Mouse (Mus musculus) cerebellum, adult 18-20 months (tissue): ENCODE results near the gene Mfap3.
"Not testable (repeated sequence)": the region's sequence is repeated elsewhere in the genome, so short reads cannot be mapped to it uniquely, and the experiment has no call there.

Experiments
- DNase-seq, 2 experiments: peaks; one replicate each; pipeline ENCODE4 v3.0.0; 2021

The Mfap3 gene

GRCm38 (mm10) chr11:57531300-57531950 is 13.0 kb downstream of the Mfap3 start:
- no peak for DNase-seq

DNA sequence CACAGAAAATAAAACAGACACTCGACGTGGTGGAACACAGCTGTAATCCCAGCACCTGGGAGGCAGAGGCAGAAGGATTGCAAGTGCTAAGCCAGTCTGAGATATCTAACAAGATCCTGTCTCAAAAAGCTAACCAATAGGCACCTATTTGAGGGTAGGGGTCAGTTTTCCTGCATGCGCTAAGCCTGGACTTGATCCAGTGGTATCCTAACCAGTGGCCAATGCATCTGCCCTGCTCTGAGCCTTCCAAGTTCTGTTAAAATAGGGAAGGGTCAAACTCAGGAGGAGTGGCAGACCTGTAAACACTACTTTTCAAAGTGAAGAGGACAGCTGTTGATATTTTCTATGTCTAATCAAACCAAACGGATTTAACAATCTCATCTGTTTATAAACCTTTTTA is 13.8 kb downstream of the Mfap3 start:
- DNase-seq: no peak

- no peak for DNase-seq
Measured at GRCm38 (mm10) chr11:57535912-57536311, 17.4 kb downstream of the Mfap3 start.

- DNase-seq: no peak
Measured at GRCm38 (mm10) chr11:57539841-57540418, 21.5 kb downstream of the Mfap3 start.

DNA sequence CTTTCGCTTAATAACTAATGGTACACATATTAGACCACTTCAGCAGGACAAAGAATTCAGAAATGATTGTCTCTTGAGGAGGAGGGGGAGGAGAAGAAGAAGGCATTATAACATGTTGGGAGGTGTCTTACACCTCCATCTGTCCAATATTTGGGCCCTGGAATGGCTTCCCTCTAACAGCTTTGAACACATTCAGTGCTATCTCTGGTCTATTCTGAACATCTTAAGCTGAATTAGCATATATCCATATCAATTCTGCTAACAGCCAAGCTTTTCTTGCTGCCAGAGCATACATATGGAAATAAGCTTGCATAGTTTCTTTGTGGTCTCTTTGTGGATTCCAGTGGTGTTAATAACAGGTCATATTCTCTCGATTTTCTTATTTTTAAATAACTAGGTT is 22.2 kb downstream of the Mfap3 start:
- no peak for DNase-seq

DNA sequence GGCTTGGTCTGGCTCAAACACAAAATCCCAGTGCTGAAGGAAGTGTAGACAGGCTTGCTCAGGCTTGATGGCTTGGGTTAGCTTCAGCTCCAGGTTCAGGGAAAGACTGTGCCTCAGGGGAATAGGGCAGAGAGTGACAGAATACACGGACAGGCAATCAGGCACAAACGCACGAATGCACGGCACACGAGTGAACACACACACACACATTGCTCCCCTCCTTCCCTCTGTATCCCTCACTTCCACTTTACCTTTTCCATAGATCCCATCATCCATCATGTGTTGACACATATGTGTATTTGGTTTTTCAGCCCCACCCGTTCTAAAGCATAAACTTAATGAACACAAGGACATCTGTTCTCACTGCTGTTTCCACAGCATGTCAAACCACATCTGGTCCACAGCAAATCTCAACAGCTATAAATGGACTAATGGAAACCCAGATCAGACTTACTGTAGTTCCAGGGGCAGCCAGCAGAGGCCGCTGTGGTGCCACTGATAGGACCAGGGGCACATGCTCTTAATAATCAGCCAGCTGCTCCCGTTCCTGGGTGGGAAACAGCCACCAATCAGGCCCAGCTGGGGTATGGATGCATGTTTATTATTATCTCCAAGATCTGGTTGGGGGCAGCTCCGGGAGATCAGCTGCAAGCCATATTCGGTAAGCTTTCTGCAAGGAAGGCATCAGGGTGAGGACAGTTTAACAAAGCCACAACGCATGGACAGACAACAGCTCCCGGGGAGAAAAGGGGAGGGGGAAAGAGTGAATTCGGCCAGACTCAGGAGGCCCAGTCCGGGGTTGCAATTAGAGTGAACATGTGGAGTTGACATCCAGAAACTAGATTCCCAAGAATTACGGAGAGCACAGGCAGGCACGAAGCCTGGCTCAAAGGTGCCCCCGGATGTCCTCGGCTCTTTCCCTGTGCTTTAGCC is 30.4 kb downstream of the Mfap3 start:
- DNase-seq: peak; percentile 61 to 82

DNA sequence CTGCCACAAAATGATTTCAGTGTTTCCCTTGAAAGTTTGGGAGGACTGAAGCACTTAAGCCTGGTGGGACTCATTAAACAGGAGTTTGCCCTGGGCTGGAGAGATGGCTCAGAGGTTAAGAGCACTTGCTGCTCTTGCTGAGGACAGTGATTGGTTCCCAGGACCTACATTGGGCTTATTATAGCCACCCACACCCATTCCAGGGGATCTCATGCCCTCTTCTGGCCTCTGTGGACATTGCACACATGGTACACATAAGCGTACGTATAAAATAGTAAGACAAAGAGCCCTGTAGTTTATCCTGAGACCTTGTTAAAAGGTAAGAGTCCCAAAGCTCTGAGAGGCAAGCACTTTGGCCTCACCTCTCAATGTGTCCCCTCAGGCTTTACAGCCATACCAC is 31.8 kb downstream of the Mfap3 start:
- no peak for DNase-seq

DNA sequence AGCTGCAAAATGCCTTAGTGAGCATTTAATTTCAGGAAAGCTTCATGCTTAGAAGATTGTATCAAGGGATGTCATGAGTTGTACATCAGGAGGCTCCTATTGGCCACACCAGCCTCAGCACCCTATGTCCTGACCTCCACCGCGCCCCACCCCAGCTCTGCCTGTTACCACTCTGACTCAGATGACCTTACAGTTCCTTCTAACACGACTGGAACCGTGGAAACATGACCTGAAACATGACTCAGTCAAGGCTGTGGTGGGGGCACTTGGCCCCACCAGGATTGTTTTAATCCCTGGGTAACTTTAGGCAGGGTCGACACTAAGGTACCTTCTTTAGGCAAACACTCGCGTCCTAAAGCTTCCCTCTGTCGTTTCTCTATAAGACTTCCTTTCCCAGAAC is 32.6 kb downstream of the Mfap3 start:
- no peak for DNase-seq

GRCm38 (mm10) chr11:57553015-57553780 is 34.7 kb downstream of the Mfap3 start:
- no peak for DNase-seq

GRCm38 (mm10) chr11:57557936-57558335 is 39.5 kb downstream of the Mfap3 start:
- not testable (repeated sequence) for DNase-seq

DNA sequence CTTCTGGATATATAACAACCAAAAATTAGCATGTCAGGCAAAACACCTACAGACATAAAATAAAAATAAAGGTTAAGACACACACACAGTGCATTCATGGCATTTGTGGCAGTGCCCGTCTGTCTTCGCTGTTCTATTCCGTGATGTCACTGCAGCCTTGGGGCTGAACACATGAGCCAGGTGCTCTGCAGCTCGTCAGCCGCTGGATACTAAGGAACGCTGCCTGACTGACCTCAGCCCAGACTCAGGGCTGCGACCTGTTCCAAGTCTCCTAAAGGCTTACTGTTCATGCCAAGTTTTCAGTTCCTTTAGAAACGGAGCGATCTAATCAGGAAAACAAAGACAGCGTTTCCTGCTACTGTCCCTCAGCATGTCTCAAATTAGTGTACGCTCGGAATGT is 46.1 kb downstream of the Mfap3 start:
- no peak for DNase-seq

- DNase-seq: no peak
Measured at GRCm38 (mm10) chr11:57566091-57567035, 47.9 kb downstream of the Mfap3 start.

GRCm38 (mm10) chr11:57568950-57569490 is 50.6 kb downstream of the Mfap3 start:
- DNase-seq: no peak

GRCm38 (mm10) chr11:57571035-57571434 is 52.6 kb downstream of the Mfap3 start:
- no peak for DNase-seq

- DNase-seq: no peak
Measured at GRCm38 (mm10) chr11:57573686-57574274, 55.3 kb downstream of the Mfap3 start.

- peak; percentile 50 to 55 for DNase-seq
Measured at GRCm38 (mm10) chr11:57576871-57577515, 58.5 kb downstream of the Mfap3 start.

DNA sequence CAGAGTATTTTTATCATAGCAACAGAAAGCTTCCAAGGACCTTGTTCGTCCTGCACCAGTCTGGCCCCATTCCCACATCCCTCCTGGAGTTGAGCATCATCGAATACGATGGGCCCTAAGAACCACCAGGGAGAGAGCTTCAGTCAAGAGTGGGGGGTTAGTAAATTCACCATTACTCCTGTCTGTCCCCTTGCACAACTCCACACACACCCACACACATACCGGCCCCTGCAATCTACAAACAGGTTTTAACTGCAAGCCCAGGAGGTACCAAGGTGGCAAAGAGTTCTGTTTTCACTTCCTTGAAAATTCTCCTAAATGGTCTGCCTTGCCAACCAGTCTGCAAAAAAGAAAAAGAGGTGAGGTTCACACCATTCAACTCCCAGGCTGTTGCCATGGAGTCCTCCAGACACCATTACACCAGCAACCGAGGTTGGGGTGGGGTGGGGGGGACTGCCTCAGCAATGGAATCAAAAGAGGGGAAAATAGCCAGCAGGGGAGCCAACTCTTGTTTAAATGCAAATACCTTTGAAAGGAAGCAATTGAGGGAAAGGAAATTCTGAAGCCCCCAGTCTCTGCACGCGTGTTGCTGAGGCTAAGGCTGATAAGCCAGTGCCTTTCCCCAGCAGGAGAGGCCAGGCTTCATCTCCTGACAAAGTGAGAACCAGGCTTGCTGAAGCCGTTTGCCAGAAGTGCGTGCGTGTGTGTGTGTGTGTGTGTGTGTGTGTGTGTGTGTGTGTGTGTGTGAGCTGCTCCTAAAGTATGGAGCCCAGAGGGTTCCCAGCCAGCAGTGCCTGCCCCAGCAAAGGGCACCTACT is 64.6 kb downstream of the Mfap3 start:
- no peak for DNase-seq
